Mouse (Mus musculus): Measurements from ENCODE around the gene Sbk2. TPM values are rescaled to one million over a fixed set of nuclear protein-coding genes. Genes with fewer than 3 reads are reported as not detected.

Sbk2 gene
- polyA plus RNA-seq, 1 experiment from 2014 or later = not detected

DNA sequence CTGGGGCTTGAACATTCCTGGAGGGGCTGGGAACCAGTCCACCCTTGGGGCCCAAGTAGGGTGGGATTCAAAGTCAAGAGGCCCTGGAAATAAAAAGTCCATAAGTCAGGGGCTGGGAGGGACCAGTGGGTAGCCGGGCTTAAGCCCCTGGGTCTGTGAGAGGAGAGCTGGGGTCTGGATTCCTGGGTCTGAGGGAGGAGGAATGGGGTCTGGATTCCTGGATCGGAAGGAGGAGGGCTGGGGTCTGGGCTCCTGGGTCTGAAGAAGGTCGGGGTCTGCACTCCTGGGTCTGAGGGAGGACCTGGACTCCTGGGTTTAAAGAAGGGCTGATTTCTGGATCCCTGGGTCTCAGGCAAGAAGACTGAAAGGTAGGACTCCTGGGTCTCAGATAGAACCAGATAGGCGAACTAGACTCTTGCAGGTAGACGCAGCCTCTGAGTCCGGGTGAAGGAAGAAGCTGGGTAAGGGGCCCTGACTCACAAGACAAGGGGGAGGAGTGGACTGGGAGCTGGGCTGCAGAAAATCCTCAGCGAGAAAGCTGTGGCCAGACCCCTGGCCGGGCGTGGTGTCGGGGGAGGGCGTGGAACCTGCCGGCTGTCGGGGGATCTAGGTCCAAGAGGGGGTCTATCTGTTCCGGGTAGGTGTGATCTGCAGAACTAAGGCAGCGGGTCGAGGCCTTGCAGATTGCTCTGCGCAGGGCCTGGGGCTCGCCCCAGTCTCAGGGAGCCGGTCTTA, 31.2 kb upstream of the Sbk2 start:
- DNase-seq (ENCODE audit: low spot score) (no peak), ATAC-seq (replicated peaks; ENCODE audit: low FRiP score) (peak; percentile 6)

DNA sequence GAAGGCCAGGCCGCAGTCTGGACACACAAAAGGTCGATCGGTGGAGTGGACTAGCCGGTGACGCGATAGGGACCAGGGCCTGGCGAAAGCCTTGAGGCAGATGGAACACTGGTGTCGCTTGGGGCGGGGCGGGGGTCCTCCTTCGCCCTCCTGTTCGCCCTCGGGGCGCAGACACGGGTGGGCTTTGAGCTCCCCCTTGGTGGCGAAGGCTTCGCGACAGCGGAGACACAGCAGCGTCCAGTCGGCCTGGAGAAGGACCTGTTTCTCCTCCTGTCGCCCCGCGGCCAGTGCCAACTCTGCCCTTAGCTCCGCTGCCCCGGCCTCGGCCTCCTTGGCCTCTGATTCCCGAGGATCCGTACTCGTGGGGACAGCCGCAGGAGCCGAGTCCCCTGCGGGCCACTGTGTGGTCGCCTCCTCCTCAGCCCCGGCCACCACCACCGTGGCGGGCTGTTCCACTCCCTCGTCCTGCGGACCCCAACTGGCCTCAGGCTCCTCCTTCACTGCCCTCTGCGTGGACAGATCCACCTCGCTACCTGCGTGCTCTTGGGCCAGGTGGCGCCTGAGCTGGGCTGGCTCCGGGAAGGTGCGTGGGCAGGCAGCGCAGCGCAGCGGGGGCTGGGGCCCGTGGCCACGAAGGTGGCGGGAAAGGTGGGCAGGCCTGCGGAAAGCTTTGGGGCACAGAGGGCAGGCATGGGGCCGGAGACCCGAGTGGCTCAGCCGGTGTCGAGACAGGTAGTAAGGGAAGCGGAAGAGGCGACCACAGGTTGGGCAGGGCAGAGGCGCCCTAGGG, 30.0 kb upstream of the Sbk2 start:
- no peaks in the 10 kb centered on the region for H3K9me3 ChIP-seq (ENCODE audit: control insufficient read depth, low read length)
- DNase-seq (ENCODE audit: low spot score) (no peak), ATAC-seq (replicated peaks; ENCODE audit: low FRiP score) (no peak)
- H3K9ac ChIP-seq (ENCODE audit: low read length) = peak overlapping the region; percentile 8; the same call in 1 of the 2 replicates
- no peak overlapping the region for H3K27ac ChIP-seq (ENCODE audit: low read depth, low read length)
- peak overlapping the region; percentile 26; the same call in 1 of the 2 replicates for H3K4me2 ChIP-seq (ENCODE audit: low read depth, low read length, severe bottlenecking)
- H3K4me1 ChIP-seq (replicated peaks; ENCODE audit: control insufficient read depth, insufficient read depth, low read length) = peaks cover 20% of the 10 kb centered on the region
- peaks cover 15% of the 10 kb centered on the region for H3K27me3 ChIP-seq (ENCODE audit: control insufficient read depth, insufficient read depth, low read length)
- WGBS = 53% methylated on average over 58 of the region's 59 CpGs
- peak overlapping the region; percentile 0; the same call in 1 of the 2 replicates for H3K4me3 ChIP-seq (ENCODE audit: low read depth, low read length)
- peaks cover 2% of the 10 kb centered on the region; the same call in 1 of the 2 replicates for H3K36me3 ChIP-seq (ENCODE audit: control insufficient read depth, insufficient read depth, low read length)

More for the DNA sequence above, 31.2 kb upstream of the Sbk2 start:
- Histone ChIP-seq H3K27me3 (ENCODE audit: control insufficient read depth, insufficient read depth, low read length) (peaks cover 15% of the 10 kb centered on the region), H3K4me2 (ENCODE audit: low read depth, low read length, severe bottlenecking) (peak overlapping the region; percentile 84), H3K9me3 (ENCODE audit: control insufficient read depth, low read length) (no peaks in the 10 kb centered on the region), H3K36me3 (ENCODE audit: control insufficient read depth, insufficient read depth, low read length) (peaks cover 2% of the 10 kb centered on the region; the same call in 1 of the 2 replicates), H3K4me1 (replicated peaks; ENCODE audit: control insufficient read depth, insufficient read depth, low read length) (peaks cover 20% of the 10 kb centered on the region), H3K9ac (ENCODE audit: low read length) (peak overlapping the region; percentile 89), H3K4me3 (ENCODE audit: low read depth, low read length) (peak overlapping the region; percentile 70), H3K27ac (ENCODE audit: low read depth, low read length) (no peak overlapping the region)
- WGBS = 6% methylated on average over 19 of the region's 19 CpGs

DNA sequence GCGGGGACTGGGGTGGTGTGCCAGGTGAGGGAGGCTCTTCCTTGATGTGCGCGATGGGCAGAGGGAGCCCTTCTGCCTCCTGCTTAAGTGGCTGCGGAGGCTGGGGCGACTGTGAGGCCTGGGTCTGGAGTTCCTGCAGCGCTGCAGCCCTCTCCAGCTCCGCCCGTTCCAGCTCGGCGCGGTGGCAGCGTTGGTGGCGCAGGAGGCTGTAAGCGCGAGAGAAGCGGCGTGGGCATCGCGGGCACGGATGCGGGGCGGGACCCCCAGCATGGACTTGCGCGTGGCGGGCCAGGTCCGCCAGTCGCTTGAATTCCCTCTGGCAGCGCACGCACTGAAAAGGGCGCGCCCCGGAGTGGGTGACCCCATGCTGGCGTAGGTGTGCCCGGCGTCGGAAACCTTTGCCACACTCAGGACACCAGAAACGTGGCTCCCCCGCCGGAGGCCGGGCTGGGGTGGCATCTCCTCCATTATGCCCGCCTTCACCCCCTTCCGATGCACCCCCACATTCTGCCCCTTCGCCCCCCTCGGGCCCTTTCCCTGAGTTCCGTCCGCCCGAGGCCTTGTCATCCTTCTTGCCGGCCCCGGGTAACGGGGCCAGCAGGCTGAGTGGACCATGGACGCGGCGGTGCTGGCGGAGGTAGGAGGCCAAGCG, 29.3 kb upstream of the Sbk2 start:
- ATAC-seq (replicated peaks; ENCODE audit: low FRiP score) = no peak
- 35% methylated on average over 55 of the region's 55 CpGs for WGBS
- H3K27ac ChIP-seq (ENCODE audit: low read depth, low read length) = no peak overlapping the region

DNA sequence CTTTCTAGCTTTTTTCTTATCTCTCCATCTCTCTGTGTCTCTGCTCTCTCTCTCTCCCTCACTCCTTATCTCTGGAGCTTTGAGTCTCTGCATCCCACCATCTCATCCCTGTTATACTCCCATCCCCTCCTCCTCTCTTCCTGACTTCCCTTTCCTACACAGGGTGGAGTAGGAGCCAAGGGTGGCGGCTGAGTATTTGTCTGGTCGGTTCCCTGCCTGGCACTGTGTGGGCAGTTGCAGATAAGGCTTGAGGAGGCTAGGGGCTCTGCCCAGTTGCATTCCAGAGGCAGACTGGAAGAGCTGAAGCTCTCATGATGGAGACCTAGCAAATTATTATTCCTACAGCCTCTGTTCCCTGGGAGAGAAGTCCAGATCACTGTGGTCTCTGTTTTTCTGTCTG, 24.0 kb upstream of the Sbk2 start:
- H3K9ac ChIP-seq (ENCODE audit: low read length) = no peak overlapping the region
- no peaks in the 10 kb centered on the region for H3K4me1 ChIP-seq (replicated peaks; ENCODE audit: control insufficient read depth, insufficient read depth, low read length)
- ATAC-seq (replicated peaks; ENCODE audit: low FRiP score) (no peak), DNase-seq (ENCODE audit: low spot score) (no peak)
- 64% methylated on average over 2 of the region's 2 CpGs for WGBS
- no peak overlapping the region for H3K4me2 ChIP-seq (ENCODE audit: low read depth, low read length, severe bottlenecking)
- H3K27me3 ChIP-seq (ENCODE audit: control insufficient read depth, insufficient read depth, low read length) = peaks cover under 1% of the 10 kb centered on the region; the same call in 1 of the 2 replicates
- H3K9me3 ChIP-seq (ENCODE audit: control insufficient read depth, low read length) = no peaks in the 10 kb centered on the region
- H3K27ac ChIP-seq (ENCODE audit: low read depth, low read length) = no peak overlapping the region
- H3K36me3 ChIP-seq (ENCODE audit: control insufficient read depth, insufficient read depth, low read length) = peaks cover 2% of the 10 kb centered on the region; the same call in 1 of the 2 replicates
- no peak overlapping the region for H3K4me3 ChIP-seq (ENCODE audit: low read depth, low read length)

More for the DNA sequence above, 29.3 kb upstream of the Sbk2 start:
- H3K9ac ChIP-seq (ENCODE audit: low read length) = no peak overlapping the region
- DNase-seq (ENCODE audit: low spot score) = no peak
- H3K27me3 ChIP-seq (ENCODE audit: control insufficient read depth, insufficient read depth, low read length) = peaks cover 15% of the 10 kb centered on the region
- H3K36me3 ChIP-seq (ENCODE audit: control insufficient read depth, insufficient read depth, low read length) = peaks cover 2% of the 10 kb centered on the region; the same call in 1 of the 2 replicates
- peak overlapping the region; percentile 26; the same call in 1 of the 2 replicates for H3K4me2 ChIP-seq (ENCODE audit: low read depth, low read length, severe bottlenecking)
- peaks cover 20% of the 10 kb centered on the region for H3K4me1 ChIP-seq (replicated peaks; ENCODE audit: control insufficient read depth, insufficient read depth, low read length)
- H3K9me3 ChIP-seq (ENCODE audit: control insufficient read depth, low read length) = no peaks in the 10 kb centered on the region
- H3K4me3 ChIP-seq (ENCODE audit: low read depth, low read length) = 0 out of 2 replicates have a peak overlapping the region, but pooled peaks have one; percentile 0

DNA sequence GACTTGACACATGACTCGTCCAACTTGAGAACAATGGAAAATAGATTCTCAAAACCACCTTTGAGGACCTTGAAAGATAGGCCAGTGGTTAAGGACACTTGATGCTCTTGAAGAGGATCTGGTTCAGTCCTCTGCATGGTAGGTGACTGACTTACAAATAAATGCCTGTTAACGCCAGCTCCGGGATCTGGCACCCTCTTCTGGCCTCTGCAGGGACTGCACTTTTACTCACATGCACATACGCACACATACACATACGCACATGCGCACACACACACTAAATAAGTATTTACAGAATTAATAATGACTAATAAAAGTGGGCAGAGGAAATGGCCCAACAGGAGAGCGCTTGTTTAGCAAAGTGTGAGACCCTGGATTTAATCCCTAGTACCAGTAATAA, 12.6 kb upstream of the Sbk2 start:
- Histone ChIP-seq H3K27me3 (ENCODE audit: control insufficient read depth, insufficient read depth, low read length) (no peaks in the 10 kb centered on the region), H3K4me3 (ENCODE audit: low read depth, low read length) (no peak overlapping the region), H3K4me2 (ENCODE audit: low read depth, low read length, severe bottlenecking) (no peak overlapping the region), H3K36me3 (ENCODE audit: control insufficient read depth, insufficient read depth, low read length) (no peaks in the 10 kb centered on the region), H3K9me3 (ENCODE audit: control insufficient read depth, low read length) (peaks cover 3% of the 10 kb centered on the region; the same call in 1 of the 2 replicates), H3K27ac (ENCODE audit: low read depth, low read length) (no peak overlapping the region), H3K9ac (ENCODE audit: low read length) (no peak overlapping the region), H3K4me1 (replicated peaks; ENCODE audit: control insufficient read depth, insufficient read depth, low read length) (no peaks in the 10 kb centered on the region)
- no peak for ATAC-seq (replicated peaks; ENCODE audit: low FRiP score)
- DNase-seq (ENCODE audit: low spot score) = no peak
- WGBS = 86% methylated on average over 7 of the region's 7 CpGs

DNA sequence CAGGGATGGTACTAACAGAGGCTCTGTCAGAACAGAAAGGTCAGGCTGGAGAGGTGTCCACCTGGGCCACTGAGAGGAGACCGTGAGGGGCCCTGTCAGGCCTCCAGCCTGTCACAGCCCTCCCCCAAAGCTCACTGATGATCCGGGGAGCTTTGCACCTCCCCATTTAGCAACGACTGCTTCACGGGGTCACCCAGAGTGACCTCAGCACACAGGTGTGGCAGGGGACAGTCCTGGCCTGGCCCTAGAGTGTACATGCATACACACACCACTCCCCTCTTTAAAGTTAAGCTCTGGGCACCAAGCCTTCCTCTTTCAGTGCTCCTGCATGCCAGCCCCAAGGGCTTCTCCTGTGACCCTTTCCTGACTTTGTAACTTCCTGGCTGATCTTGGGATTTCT, 11.2 kb upstream of the Sbk2 start:
- ATAC-seq (replicated peaks; ENCODE audit: low FRiP score) = no peak
- Histone ChIP-seq H3K9ac (ENCODE audit: low read length) (no peak overlapping the region), H3K9me3 (ENCODE audit: control insufficient read depth, low read length) (peaks cover 3% of the 10 kb centered on the region; the same call in 1 of the 2 replicates), H3K4me2 (ENCODE audit: low read depth, low read length, severe bottlenecking) (no peak overlapping the region), H3K36me3 (ENCODE audit: control insufficient read depth, insufficient read depth, low read length) (no peaks in the 10 kb centered on the region), H3K27ac (ENCODE audit: low read depth, low read length) (no peak overlapping the region), H3K4me1 (replicated peaks; ENCODE audit: control insufficient read depth, insufficient read depth, low read length) (no peaks in the 10 kb centered on the region), H3K27me3 (ENCODE audit: control insufficient read depth, insufficient read depth, low read length) (no peaks in the 10 kb centered on the region), H3K4me3 (ENCODE audit: low read depth, low read length) (no peak overlapping the region)
- WGBS = 64% methylated on average over 4 of the region's 4 CpGs
- no peak for DNase-seq (ENCODE audit: low spot score)

DNA sequence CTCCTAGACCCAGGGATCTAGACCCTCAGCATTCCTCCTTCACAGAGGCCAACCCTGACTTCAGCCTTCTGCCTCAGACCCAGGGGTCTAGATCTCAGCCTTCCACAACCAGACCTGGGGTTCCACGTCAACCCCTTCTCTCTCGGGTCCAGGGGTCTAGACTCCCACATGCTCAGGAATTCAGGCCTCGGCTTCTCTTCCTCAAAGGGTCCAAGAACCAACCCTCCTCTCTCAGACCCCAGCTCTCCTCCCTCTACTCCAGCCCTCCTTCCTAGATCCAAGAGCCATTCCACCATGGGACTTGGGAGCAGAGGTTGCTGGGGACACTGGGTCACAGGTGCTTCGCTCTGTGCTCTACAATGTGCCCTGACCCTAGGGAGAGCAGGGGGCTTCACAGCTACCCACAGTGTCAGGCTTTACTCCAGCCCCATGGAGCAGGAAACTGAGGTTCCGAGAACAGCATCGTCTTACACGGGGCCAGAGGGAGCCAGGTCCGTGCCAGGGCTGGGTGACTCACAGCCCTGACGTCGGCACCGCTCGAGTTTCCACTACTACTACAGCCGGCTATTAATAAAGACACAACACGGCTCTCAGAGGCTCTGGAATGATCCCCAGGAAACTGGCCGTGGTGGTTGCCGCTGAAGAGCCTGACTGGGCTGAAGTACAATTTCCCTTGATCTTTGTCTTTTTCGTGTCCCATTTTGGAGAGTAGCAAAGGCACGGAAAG, 8.3 kb upstream of the Sbk2 start:
- Histone ChIP-seq H3K4me2 (ENCODE audit: low read depth, low read length, severe bottlenecking) (no peak overlapping the region), H3K9ac (ENCODE audit: low read length) (no peak overlapping the region), H3K27ac (ENCODE audit: low read depth, low read length) (no peak overlapping the region), H3K27me3 (ENCODE audit: control insufficient read depth, insufficient read depth, low read length) (no peaks in the 10 kb centered on the region), H3K4me3 (ENCODE audit: low read depth, low read length) (no peak overlapping the region), H3K36me3 (ENCODE audit: control insufficient read depth, insufficient read depth, low read length) (no peaks in the 10 kb centered on the region), H3K4me1 (replicated peaks; ENCODE audit: control insufficient read depth, insufficient read depth, low read length) (no peaks in the 10 kb centered on the region), H3K9me3 (ENCODE audit: control insufficient read depth, low read length) (peaks cover 3% of the 10 kb centered on the region; the same call in 1 of the 2 replicates)
- no peak for ATAC-seq (replicated peaks; ENCODE audit: low FRiP score)
- 79% methylated on average over 18 of the region's 18 CpGs for WGBS
- DNase-seq (ENCODE audit: low spot score) = peak; percentile 35

DNA sequence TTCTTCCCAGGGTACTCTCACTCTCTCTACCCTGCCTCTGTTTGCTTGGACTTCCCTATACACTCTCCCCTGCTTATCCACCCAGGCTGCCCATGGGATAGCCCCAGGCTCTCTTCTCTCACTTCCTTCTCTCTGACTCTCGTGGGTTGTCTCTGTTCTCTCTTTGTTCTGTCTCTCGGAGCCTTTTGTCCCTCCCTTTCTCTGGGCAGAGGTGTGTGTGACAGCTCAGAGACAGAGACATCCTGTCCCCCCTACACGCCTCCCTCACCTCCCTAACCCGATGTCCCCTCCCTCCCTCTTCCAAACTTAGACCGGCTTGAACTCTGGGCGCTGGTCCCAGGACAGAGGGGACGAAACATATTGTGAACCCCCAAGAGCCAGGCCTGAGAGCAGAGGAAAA, 7.5 kb upstream of the Sbk2 start:
- no peak overlapping the region for H3K4me3 ChIP-seq (ENCODE audit: low read depth, low read length)

More for the DNA sequence above, 7.5 kb upstream of the Sbk2 start:
- no peak for ATAC-seq (replicated peaks; ENCODE audit: low FRiP score)
- peak; percentile 34 for DNase-seq (ENCODE audit: low spot score)
- H3K27ac ChIP-seq (ENCODE audit: low read depth, low read length) = no peak overlapping the region
- no peaks in the 10 kb centered on the region for H3K4me1 ChIP-seq (replicated peaks; ENCODE audit: control insufficient read depth, insufficient read depth, low read length)
- no peaks in the 10 kb centered on the region for H3K36me3 ChIP-seq (ENCODE audit: control insufficient read depth, insufficient read depth, low read length)
- no peaks in the 10 kb centered on the region for H3K9me3 ChIP-seq (ENCODE audit: control insufficient read depth, low read length)
- no peaks in the 10 kb centered on the region for H3K27me3 ChIP-seq (ENCODE audit: control insufficient read depth, insufficient read depth, low read length)
- WGBS = 34% methylated on average over 7 of the region's 7 CpGs
- H3K9ac ChIP-seq (ENCODE audit: low read length) = no peak overlapping the region
- no peak overlapping the region for H3K4me2 ChIP-seq (ENCODE audit: low read depth, low read length, severe bottlenecking)

Data from forebrain, embryonic 11.5 days (tissue).